In genomic region chr14:47107461-47107860, GRCm38 (mm10) we compare ENCODE assay signal across 23 mouse cellular contexts.
DNase-seq lines count a peak whose midpoint lies in the region; ATAC-seq lines count a peak whose summit lies in the region.
"Had no signal": no experiment of that assay in that cellular context is flagged by ENCODE, and none has a peak within 500 bp of the region (broad histone marks: within the 10 kb centered on the region; RNA-seq: fewer than 3 reads in every experiment).

No protein-coding gene starts in this region.

- H3K36me3 ChIP-seq in splenic B cell, adult 2 months (ENCODE audit: control insufficient read depth, insufficient read depth, low read length, poor library complexity, severe bottlenecking), result no peaks in the 10 kb centered on the region
- H3K36me3 ChIP-seq in liver, embryonic 11.5 days (ENCODE audit: control insufficient read depth, insufficient read depth, low read length), result no peaks in the 10 kb centered on the region
- H3K36me3 ChIP-seq: forebrain, embryonic 10.5 days; forebrain, embryonic 12.5 days; G1E had no signal

- WGBS in liver, embryonic 11.5 days, result 51% methylated on average over 3 of the region's 3 CpGs

- H3K9ac ChIP-seq in liver, embryonic 11.5 days (ENCODE audit: low read depth, low read length), result no peak overlapping the region
- H3K9ac ChIP-seq: embryonic facial prominence, embryonic 13.5 days; embryonic facial prominence, embryonic 15.5 days; forebrain, embryonic 12.5 days had no signal

- H3K27ac ChIP-seq in liver, embryonic 11.5 days (ENCODE audit: low read depth, low read length), result no peak overlapping the region
- H3K27ac ChIP-seq: embryonic facial prominence, embryonic 13.5 days; embryonic facial prominence, embryonic 15.5 days; forebrain, embryonic 10.5 days; forebrain, embryonic 12.5 days had no signal

- no peak overlapping the region for H3K4me3 ChIP-seq in liver, embryonic 11.5 days (ENCODE audit: low read depth, low read length)
- H3K4me3 ChIP-seq: embryonic facial prominence, embryonic 13.5 days; embryonic facial prominence, embryonic 15.5 days; erythroblast, embryonic 14.5 days; forebrain, embryonic 10.5 days; forebrain, embryonic 12.5 days had no signal

- no peak overlapping the region for H3K4me2 ChIP-seq in liver, embryonic 11.5 days
- H3K4me2 ChIP-seq: embryonic facial prominence, embryonic 13.5 days; embryonic facial prominence, embryonic 15.5 days; forebrain, embryonic 12.5 days had no signal

- H3K27me3 ChIP-seq in splenic B cell, adult 2 months (ENCODE audit: control insufficient read depth, insufficient read depth, low read length, poor library complexity, severe bottlenecking), result no peaks in the 10 kb centered on the region
- H3K27me3 ChIP-seq in liver, embryonic 11.5 days (replicated peaks; ENCODE audit: control insufficient read depth, insufficient read depth, low read length), result no peaks in the 10 kb centered on the region
- H3K27me3 ChIP-seq: embryonic facial prominence, embryonic 13.5 days; embryonic facial prominence, embryonic 15.5 days; forebrain, embryonic 12.5 days had no signal

- no peaks in the 10 kb centered on the region for H3K9me3 ChIP-seq in liver, embryonic 11.5 days (ENCODE audit: control insufficient read depth, low read length)
- H3K9me3 ChIP-seq: embryonic facial prominence, embryonic 13.5 days; embryonic facial prominence, embryonic 15.5 days; forebrain, embryonic 10.5 days; forebrain, embryonic 12.5 days; G1E had no signal

- peak; percentile 19; the same call in 1 of the 2 replicates for ATAC-seq in common myeloid progenitor, adult 5-6 weeks (replicated peaks; ENCODE audit: low read depth, poor library complexity, severe bottlenecking)
- no peak for ATAC-seq in liver, embryonic 11.5 days (replicated peaks; ENCODE audit: low FRiP score)
- ATAC-seq: forebrain, embryonic 14.5 days; forebrain, embryonic 16.5 days had no signal

- peaks cover 3% of the 10 kb centered on the region; the same call in 1 of the 2 replicates for H3K4me1 ChIP-seq in liver, embryonic 11.5 days (replicated peaks; ENCODE audit: control insufficient read depth, insufficient read depth, low read length)

- peak; percentile 8 for DNase-seq in 3T3-L1 (ENCODE audit: low read depth, low spot score)
- DNase-seq in A20 (ENCODE audit: low read depth, low spot score), result peak; percentile 77
- DNase-seq in splenic B cell, adult 2 months (ENCODE audit: low read depth, low spot score), result peak; percentile 35
- no peak for DNase-seq in cerebellum, postnatal 25 days
- no peak for DNase-seq in adrenal gland, postnatal 25 days
- DNase-seq in liver, embryonic 11.5 days (ENCODE audit: low spot score), result no peak
- DNase-seq: adrenal gland, adult 2 months; adrenal gland, postnatal 10 days; adrenal gland, postnatal 36 days; cerebellum, adult 11-12 months; cerebellum, adult 8-10 months; cerebellum, adult 9-11 months; cerebellum, postnatal 14 days; embryo, embryonic 11 days had no signal

Comparison
In these comparisons a context has a peak if more than half of its experiments do, and no peak if none do; other contexts are left out.
1. DNase-seq: peak in 3T3-L1 (single experiment), A20 (single experiment) and splenic B cell, adult 2 months (single experiment); none in cerebellum, postnatal 25 days (0 of 2), adrenal gland, postnatal 25 days (single experiment) and liver, embryonic 11.5 days (single experiment).